Mouse (Mus musculus) neural tube, embryonic 15.5 days (tissue): ENCODE measurements around the gene Ttf1. TPM values are rescaled to one million over a fixed set of nuclear protein-coding genes. Genes with fewer than 3 reads are reported as not detected.
"Not testable (repeated sequence)": the region's sequence is repeated elsewhere in the genome, so short reads cannot be mapped to it uniquely, and the experiment has no call there.

Source experiments
- ATAC-seq: fragments of 200-750 bp; cut with Nextera tagmentation; 2 replicates; pipeline ENCODE4 v1.8.0; 2017; ENCODE audit warnings: mild to moderate bottlenecking, moderate TSS enrichment, moderate library complexity; ENCODE audit not compliant: low FRiP score
- H3K27ac ChIP-seq: fragments of 300-500 bp; sonication (generic); replicated peaks from 2 replicates; pipeline ENCODE4 v1.5.1; 2015; ENCODE audit warnings: mild to moderate bottlenecking, inconsistent platforms
- H3K27me3 ChIP-seq: fragments of 300-500 bp; sonication (generic); replicated peaks from 2 replicates; pipeline ENCODE4 v1.6.1; 2015; ENCODE audit warnings: inconsistent platforms
- H3K36me3 ChIP-seq: fragments of 300-500 bp; sonication (generic); 2 replicates; pipeline ENCODE4 v1.6.1; 2015; ENCODE audit warnings: inconsistent platforms
- H3K4me1 ChIP-seq: fragments of 300-500 bp; sonication (generic); 2 replicates; pipeline ENCODE4 v1.6.1; 2015; ENCODE audit warnings: inconsistent platforms
- H3K4me2 ChIP-seq: fragments of 300-500 bp; sonication (generic); 2 replicates; pipeline ENCODE4 v1.6.1; 2015; ENCODE audit warnings: inconsistent platforms, mild to moderate bottlenecking, moderate library complexity
- H3K4me3 ChIP-seq: fragments of 300-500 bp; sonication (generic); replicated peaks from 2 replicates; pipeline ENCODE4 v1.5.1; 2015; ENCODE audit warnings: mild to moderate bottlenecking, inconsistent platforms
- H3K9ac ChIP-seq: fragments of 300-500 bp; sonication (generic); replicated peaks from 2 replicates; pipeline ENCODE4 v1.6.1; 2015; ENCODE audit warnings: mild to moderate bottlenecking, inconsistent platforms
- H3K9me3 ChIP-seq: fragments of 300-500 bp; sonication (generic); replicated peaks from 2 replicates; pipeline ENCODE4 v1.6.1; 2016; ENCODE audit warnings: inconsistent platforms
- WGBS: fragments of 180-500 bp; shearing (Covaris S2); methylation state at CpG from one replicate; pipeline ENCODE4 v1.1.7; 2015; ENCODE audit warnings: mixed read lengths; 5-methylcytosine and 5-hydroxymethylcytosine counted together
- polyA plus RNA-seq: library from polyadenylated mRNA; unstranded; fragments of >200 nt; fragmentation: Nextera tagmentation; extraction: Ambion mirVana; gene quantifications from 2 replicates; pipeline ENCODE4 v1.2.1, GENCODE M21; 2015

Ttf1 gene
- polyA plus RNA-seq, 1 experiment from 2014 or later: 5.7 TPM

DNA sequence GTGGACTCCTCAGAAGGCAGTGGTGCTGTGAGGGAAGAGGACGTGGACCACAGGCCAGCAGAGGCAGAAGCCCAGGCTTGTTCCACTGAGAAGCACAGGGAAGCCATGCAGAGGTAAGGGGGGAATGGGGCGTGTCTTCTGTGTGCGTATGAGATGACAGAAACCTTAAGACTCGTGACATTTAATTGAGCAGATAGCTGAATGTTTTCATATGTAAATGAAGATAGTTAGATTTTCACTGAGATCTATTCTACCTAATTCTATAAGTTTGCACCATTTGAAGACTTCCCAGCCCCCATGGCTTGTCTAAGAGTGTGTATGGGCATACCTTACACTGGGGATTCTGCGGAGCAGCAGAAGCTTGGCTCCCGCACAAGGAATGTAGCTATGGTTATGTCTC is 5.7 kb downstream of the Ttf1 start:
- H3K36me3 ChIP-seq: peaks cover 27% of the 10 kb centered on the region
- peaks cover 15% of the 10 kb centered on the region for H3K4me1 ChIP-seq
- WGBS: 89% methylated on average over 6 of the region's 6 CpGs
- H3K9ac ChIP-seq: no peak overlapping the region
- H3K4me2 ChIP-seq: no peak overlapping the region
- no peak overlapping the region for H3K4me3 ChIP-seq
- H3K9me3 ChIP-seq: no peaks in the 10 kb centered on the region
- H3K27me3 ChIP-seq: no peaks in the 10 kb centered on the region
- no peak overlapping the region for H3K27ac ChIP-seq
- no peak for ATAC-seq

DNA sequence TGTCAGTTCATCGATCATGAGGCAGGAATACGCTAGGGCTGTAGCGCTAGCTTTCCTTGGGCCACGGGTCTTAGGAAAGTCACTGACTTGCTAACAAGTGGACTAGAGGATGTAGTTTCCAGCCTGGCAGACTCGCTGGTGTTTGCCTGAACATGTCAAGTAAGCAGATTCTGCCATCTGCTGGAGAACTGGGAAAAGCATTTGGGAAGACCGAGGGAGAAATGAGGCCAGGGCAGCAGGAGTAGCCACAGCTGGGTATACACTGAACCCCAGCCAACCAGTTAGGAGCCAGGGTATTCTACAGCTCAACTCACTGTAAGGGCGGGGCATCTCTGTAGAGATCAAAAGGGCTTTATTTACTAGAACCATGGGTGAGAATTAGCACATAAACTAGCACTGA is 6.3 kb downstream of the Ttf1 start:
- no peak for ATAC-seq
- Histone ChIP-seq H3K4me3 (no peak overlapping the region), H3K36me3 (peaks cover 33% of the 10 kb centered on the region), H3K4me2 (no peak overlapping the region), H3K9ac (no peak overlapping the region), H3K27me3 (no peaks in the 10 kb centered on the region), H3K9me3 (no peaks in the 10 kb centered on the region), H3K4me1 (peaks cover 9% of the 10 kb centered on the region), H3K27ac (no peak overlapping the region)
- WGBS: 56% methylated on average over 7 of the region's 7 CpGs

DNA sequence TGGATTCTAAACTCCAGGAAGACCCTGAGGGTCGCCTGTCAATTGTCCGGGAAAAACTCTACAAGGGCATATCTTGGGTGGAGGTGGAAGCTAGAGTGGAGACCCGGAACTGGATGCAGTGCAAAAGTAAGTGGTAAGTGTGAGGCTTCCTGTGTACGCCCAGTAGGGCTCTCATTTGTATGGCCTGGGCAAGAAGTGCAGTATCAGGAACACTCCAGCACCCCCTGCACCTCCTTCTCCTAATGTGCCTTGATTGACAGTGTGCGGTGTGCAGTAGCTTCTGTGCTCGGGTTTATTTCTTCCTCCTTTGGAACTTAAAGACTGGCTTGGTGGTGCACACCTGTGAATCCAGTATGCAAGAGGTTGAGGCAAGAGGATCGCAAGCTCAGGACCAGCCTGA is 14.6 kb downstream of the Ttf1 start:
- H3K4me3 ChIP-seq: no peak overlapping the region
- no peak for ATAC-seq
- 94% methylated on average over 7 of the region's 7 CpGs for WGBS
- H3K4me1 ChIP-seq: no peaks in the 10 kb centered on the region
- no peak overlapping the region for H3K9ac ChIP-seq
- peaks cover 71% of the 10 kb centered on the region for H3K36me3 ChIP-seq
- H3K9me3 ChIP-seq: no peaks in the 10 kb centered on the region
- no peaks in the 10 kb centered on the region for H3K27me3 ChIP-seq
- no peak overlapping the region for H3K27ac ChIP-seq
- H3K4me2 ChIP-seq: no peak overlapping the region

DNA sequence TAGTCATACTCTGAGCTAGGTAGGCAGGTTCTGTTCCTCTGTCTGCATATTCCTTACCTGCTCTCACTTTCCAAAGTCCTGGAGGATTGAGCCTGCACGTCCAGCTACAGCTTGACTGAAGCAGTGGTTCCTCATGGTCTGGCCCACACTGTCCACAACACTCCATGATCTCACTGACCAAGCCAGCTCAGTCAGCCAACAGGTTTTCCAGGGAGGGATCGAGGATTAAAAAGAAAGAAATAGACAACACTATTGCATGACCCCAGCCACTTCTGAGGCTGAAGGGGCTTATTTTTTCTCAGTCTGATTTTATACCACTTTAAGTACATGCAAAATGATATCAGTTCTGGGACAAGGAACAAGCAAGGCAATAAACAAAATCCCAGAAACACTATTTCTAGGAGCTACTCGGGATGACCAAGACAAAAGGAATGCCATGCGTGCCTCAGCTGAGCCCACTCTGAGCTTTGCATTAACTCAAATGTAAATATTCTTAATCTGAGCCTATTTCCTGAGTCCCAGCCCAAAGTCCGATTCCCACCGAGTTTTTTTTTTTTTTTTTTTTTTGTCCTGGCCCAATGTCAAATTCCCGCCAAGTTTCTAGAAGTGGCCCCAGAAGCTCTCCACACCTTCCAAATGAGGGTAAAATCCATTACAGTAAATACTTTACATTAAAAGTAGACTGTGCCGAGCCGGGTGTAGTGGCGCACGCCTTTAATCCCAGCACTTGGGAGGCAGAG is 15.4 kb downstream of the Ttf1 start:
- Histone ChIP-seq H3K27me3 (no peaks in the 10 kb centered on the region), H3K4me1 (no peaks in the 10 kb centered on the region), H3K9ac (no peak overlapping the region), H3K4me2 (no peak overlapping the region), H3K36me3 (peaks cover 73% of the 10 kb centered on the region), H3K27ac (no peak overlapping the region), H3K9me3 (no peaks in the 10 kb centered on the region), H3K4me3 (no peak overlapping the region)
- WGBS: 93% methylated on average over 11 of the region's 11 CpGs
- no peak for ATAC-seq

DNA sequence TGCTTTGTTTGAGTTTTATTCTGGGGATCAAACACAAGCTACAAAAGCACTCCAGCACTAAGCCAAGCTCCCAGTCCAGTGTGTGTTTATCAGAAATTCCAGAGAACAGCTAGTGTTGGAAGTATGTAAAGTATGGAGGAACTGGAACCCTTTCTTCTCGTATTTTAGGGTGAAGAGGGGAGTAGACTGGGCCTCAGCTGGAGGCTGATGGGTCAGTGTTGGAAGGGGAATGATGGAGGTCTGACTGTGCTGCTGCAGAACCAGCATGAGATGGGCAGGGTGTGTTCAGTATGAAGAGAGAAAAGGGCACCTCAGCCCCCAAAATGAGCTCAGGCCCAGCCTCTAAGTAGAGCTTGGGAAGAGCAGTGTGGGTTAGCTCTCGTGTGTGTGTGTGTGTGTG is 16.2 kb downstream of the Ttf1 start:
- Histone ChIP-seq H3K36me3 (peaks cover 74% of the 10 kb centered on the region), H3K9ac (no peak overlapping the region), H3K4me1 (no peaks in the 10 kb centered on the region), H3K4me2 (no peak overlapping the region), H3K9me3 (no peaks in the 10 kb centered on the region), H3K27ac (no peak overlapping the region), H3K4me3 (no peak overlapping the region), H3K27me3 (no peaks in the 10 kb centered on the region)
- ATAC-seq: no peak
- 82% methylated on average over 2 of the region's 2 CpGs for WGBS

DNA sequence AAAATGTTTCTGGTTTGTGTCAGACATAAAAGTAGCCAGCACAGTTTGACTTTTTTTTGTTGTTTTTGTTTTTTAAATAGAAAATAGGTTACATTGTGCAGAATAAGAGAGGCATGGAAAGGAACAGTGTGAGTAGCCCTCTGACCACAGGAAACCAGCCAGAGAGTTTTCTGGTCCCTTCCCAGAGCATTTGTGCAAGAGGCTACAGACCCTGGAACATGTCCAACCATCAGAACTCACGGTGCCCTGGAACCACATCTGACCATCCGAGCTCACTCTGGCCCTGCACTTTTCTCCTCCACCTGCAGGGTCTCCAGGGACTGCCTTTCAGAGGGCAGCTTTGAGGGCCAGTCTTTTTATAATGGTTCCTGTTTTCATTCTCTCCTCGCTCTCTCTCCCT is 21.9 kb downstream of the Ttf1 start:
- no peak for ATAC-seq
- Histone ChIP-seq H3K9me3 (no peaks in the 10 kb centered on the region), H3K4me1 (no peaks in the 10 kb centered on the region), H3K27ac (no peak overlapping the region), H3K36me3 (peaks cover 88% of the 10 kb centered on the region), H3K4me3 (no peak overlapping the region), H3K9ac (no peak overlapping the region), H3K27me3 (no peaks in the 10 kb centered on the region), H3K4me2 (no peak overlapping the region)
- 77% methylated on average over 3 of the region's 3 CpGs for whole genome bisulfite sequencing

DNA sequence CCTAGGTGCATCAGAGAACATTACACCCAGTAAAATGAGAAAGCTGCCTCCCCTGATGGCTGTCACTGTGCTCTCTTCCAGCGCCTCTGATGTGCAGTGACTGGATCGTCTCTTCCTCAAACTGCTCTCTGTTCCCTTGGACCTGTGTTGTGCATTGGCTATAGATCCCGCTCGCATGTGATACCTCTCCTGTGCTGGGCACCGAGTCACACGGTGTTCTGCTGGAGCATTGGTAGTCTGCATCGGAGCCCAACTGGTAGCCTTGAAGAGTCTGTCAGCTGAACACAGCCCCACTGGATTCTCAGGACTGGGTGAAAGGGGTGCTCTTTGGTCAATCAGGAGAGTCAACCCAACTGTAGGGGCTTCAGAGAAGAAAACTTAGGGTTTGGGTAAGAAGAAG is 26.0 kb downstream of the Ttf1 start:
- no peaks in the 10 kb centered on the region for H3K9me3 ChIP-seq
- no peak overlapping the region for H3K27ac ChIP-seq
- H3K9ac ChIP-seq: no peak overlapping the region
- peaks cover 58% of the 10 kb centered on the region for H3K36me3 ChIP-seq
- H3K4me1 ChIP-seq: no peaks in the 10 kb centered on the region
- H3K4me2 ChIP-seq: no peak overlapping the region
- no peak for ATAC-seq
- H3K27me3 ChIP-seq: no peaks in the 10 kb centered on the region
- 97% methylated on average over 7 of the region's 7 CpGs for WGBS
- H3K4me3 ChIP-seq: no peak overlapping the region

DNA sequence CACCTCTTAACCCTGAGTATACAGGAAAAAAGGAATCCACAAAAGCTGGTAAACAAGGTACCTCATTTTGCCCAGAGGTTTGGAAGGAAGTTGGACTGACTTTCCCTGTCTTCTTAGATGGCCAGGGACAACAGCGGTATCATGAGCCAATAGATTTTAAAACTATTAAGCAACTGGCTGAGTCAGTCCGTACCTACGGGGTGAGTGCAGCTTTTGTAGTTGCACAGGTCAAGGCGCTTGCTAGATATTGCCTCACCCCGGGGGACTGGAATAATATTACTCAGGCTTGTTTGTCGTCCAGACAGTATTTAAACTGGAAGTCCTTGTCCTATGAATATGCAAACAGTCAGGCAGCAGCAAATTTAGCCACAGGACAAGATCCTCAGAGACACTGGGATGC is 29.2 kb downstream of the Ttf1 start:
- ATAC-seq, H3K9me3 ChIP-seq, H3K4me2 ChIP-seq, H3K9ac ChIP-seq, H3K4me3 ChIP-seq, H3K4me1 ChIP-seq, H3K27ac ChIP-seq, H3K27me3 ChIP-seq: not testable (repeated sequence)
- H3K36me3 ChIP-seq: peaks cover 27% of the 10 kb centered on the region
- 83% methylated on average over 6 of the region's 6 CpGs for WGBS

DNA sequence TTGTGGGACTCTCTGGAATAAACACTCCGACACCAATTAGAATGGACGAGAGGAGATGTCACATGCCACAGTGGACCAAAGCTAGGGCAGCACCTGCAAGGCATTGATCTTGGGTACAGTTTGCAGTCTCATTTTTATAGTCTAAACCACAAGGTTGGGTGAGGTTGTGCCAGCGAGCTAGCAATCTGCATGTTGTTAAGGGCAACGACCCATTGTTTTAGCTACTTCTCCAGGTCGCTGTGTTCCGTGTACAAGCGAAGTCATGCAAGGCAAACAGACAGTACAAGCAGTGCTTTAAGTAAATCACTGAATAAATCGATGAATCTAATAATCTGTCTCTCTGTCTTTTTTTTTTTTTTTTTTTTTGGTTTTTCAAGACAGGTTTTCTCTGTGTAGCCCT is 35.6 kb downstream of the Ttf1 start:
- no peak for ATAC-seq
- Histone ChIP-seq H3K4me2 (no peak overlapping the region), H3K27ac (no peak overlapping the region), H3K27me3 (no peaks in the 10 kb centered on the region), H3K9ac (no peak overlapping the region), H3K4me1 (no peaks in the 10 kb centered on the region), H3K36me3 (no peaks in the 10 kb centered on the region), H3K9me3 (no peaks in the 10 kb centered on the region), H3K4me3 (no peak overlapping the region)
- WGBS: 87% methylated on average over 8 of the region's 8 CpGs

DNA sequence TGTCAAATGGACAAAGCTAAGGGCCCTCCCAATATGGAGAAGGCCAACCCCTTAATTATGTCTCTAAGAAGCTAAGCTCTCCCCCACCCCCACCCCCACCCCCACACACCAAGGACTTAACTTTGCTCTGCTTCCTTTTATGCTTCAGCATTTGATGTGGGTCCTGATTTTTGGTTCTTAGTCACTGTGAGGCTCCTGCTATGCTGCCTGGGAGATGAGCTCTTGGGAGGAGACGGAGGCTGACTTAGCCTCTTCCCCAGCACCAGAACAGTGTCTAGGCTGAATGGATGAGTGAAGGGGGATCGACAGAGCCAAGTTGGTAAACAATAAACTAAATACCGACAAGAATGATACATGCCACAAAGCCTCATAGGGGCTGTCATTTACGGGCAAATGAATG is 36.7 kb downstream of the Ttf1 start:
- Histone ChIP-seq H3K36me3 (no peaks in the 10 kb centered on the region), H3K4me2 (no peak overlapping the region), H3K9ac (no peak overlapping the region), H3K4me3 (no peak overlapping the region), H3K27me3 (no peaks in the 10 kb centered on the region), H3K9me3 (no peaks in the 10 kb centered on the region), H3K4me1 (no peaks in the 10 kb centered on the region), H3K27ac (no peak overlapping the region)
- ATAC-seq: no peak
- WGBS: 69% methylated on average over 4 of the region's 4 CpGs

DNA sequence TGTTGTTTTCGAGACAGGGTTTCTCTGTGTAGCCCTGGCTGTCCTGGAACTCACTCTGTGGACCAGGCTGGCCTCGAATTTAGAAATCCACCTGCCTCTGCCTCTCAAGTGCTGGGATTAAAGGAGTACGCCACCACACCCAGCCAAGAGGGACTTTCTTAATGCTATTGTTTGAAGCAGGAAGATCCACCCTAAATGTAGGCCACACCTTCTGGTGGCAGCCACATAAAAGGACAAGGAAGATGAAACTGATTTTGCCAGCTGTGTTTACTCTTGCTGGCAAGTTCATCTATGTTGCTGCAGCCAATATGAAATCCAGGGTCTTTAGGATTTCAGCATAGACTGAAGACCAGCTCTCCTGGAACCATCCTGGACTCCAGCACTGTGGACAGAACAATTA is 37.4 kb downstream of the Ttf1 start:
- no peaks in the 10 kb centered on the region for H3K27me3 ChIP-seq
- no peak overlapping the region for H3K4me2 ChIP-seq
- ATAC-seq: no peak

DNA sequence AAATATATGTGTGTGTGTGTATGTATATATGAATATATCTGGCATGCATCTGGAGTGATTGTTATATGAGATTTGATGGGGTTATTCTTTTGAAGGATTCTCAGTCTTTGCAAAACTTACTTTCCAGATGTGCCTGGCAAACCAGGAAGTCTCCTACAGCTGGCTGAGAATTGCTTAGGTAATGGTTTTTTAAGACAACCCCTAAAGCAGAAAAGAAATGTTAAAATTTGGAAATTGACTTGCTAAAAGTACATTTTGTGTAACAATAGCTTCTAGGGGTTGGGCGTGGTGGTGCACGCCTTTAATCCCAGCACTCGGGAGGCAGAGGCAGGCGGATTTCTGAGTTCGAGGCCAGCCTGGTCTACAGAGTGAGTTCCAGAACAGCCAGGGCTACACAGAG is 37.9 kb downstream of the Ttf1 start:
- H3K4me1 ChIP-seq, H3K9ac ChIP-seq, H3K4me2 ChIP-seq, ATAC-seq, H3K27ac ChIP-seq, H3K27me3 ChIP-seq, H3K9me3 ChIP-seq, H3K4me3 ChIP-seq, H3K36me3 ChIP-seq: not testable (repeated sequence)
- WGBS: over 99% methylated on average over 5 of the region's 5 CpGs

More for the DNA sequence above, 37.4 kb downstream of the Ttf1 start:
- Histone ChIP-seq H3K27ac (no peak overlapping the region), H3K36me3 (no peaks in the 10 kb centered on the region), H3K4me1 (no peaks in the 10 kb centered on the region), H3K4me3 (no peak overlapping the region), H3K9me3 (no peaks in the 10 kb centered on the region), H3K9ac (no peak overlapping the region)
- 82% methylated on average over 3 of the region's 3 CpGs for WGBS

DNA sequence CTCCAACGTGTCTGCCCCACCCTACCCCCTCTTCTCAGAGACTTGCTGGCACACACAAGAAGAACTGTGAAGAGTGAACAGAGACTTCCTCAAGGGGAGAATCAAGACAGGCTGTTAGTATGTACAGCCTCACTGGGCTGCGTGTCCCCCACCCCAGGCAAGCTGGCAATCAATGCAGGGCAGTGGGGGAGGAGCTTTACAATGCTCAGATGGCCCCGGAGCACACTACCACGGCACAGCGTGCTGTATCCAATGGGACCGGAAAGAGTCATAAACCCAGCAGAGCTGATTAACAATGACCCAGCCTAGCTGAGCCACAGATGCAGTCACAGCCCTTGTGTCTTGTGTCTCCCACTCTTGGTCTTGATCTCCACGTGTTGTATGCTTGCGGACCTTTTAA is 38.7 kb downstream of the Ttf1 start:
- no peak for ATAC-seq
- Histone ChIP-seq H3K4me1 (no peaks in the 10 kb centered on the region), H3K4me2 (no peak overlapping the region), H3K4me3 (no peak overlapping the region), H3K27me3 (no peaks in the 10 kb centered on the region), H3K27ac (no peak overlapping the region), H3K9me3 (no peaks in the 10 kb centered on the region), H3K36me3 (no peaks in the 10 kb centered on the region), H3K9ac (no peak overlapping the region)
- WGBS: 30% methylated on average over 8 of the region's 8 CpGs
